10 mouse cellular contexts compared by ENCODE assay signal in genomic region chr7:101393015-101393414, GRCm38 (mm10). TPM values are rescaled to one million over a fixed set of nuclear protein-coding genes. Genes with fewer than 3 reads are reported as not detected.
DNase-seq lines count a peak whose midpoint lies in the region; ATAC-seq and TF ChIP-seq lines count a peak whose summit lies in the region.
"Had no signal": no experiment of that assay in that cellular context is flagged by ENCODE, and none has a peak within 500 bp of the region (broad histone marks: within the 10 kb centered on the region; RNA-seq: fewer than 3 reads in every experiment).

No protein-coding gene starts in this region.

- no peak for TF ChIP-seq POLR2A in heart, adult 2 months (IDR thresholded peaks at IDR 0.05; ENCODE audit: insufficient read depth, low read depth, low read length)
- no peak for TF ChIP-seq POLR2A in testis, adult 2 months (IDR thresholded peaks at IDR 0.05; ENCODE audit: control insufficient read depth, low read depth, low read length)

- peak overlapping the region; percentile 81 for H3K27ac ChIP-seq in heart, adult 2 months
- H3K27ac ChIP-seq in testis, adult 2 months (ENCODE audit: control insufficient read depth, insufficient read depth, low read depth, low read length), result peak overlapping the region; percentile 63
- H3K27ac ChIP-seq in intestine, embryonic 16.5 days (ENCODE audit: low read length), result peak overlapping the region; percentile 91
- peak overlapping the region; percentile 91 for H3K27ac ChIP-seq in stomach, postnatal 0 days (replicated peaks)

- H3K4me1 ChIP-seq in heart, adult 2 months (ENCODE audit: control insufficient read depth, insufficient read depth, low read length), result peaks cover 16% of the 10 kb centered on the region
- H3K4me1 ChIP-seq in testis, adult 2 months (ENCODE audit: control insufficient read depth, insufficient read depth, low read length), result peaks cover 4% of the 10 kb centered on the region; the same call in 1 of the 2 replicates
- peaks cover 22% of the 10 kb centered on the region for H3K4me1 ChIP-seq in intestine, embryonic 16.5 days (ENCODE audit: control insufficient read depth, insufficient read depth, low read length)
- H3K4me1 ChIP-seq in stomach, postnatal 0 days (replicated peaks; ENCODE audit: control insufficient read depth, insufficient read depth), result no peaks in the 10 kb centered on the region

- H3K9ac ChIP-seq in heart, adult 2 months (ENCODE audit: low read depth, low read length), result peak overlapping the region; percentile 31; the same call in 1 of the 2 replicates
- H3K9ac ChIP-seq in intestine, embryonic 16.5 days (ENCODE audit: low read depth, low read length), result 0 out of 2 replicates have a peak overlapping the region, but pooled peaks have one; percentile 12
- peak overlapping the region; percentile 18; the same call in 1 of the 2 replicates for H3K9ac ChIP-seq in stomach, postnatal 0 days (ENCODE audit: low read length)

- TF ChIP-seq CTCF in heart, adult 2 months (IDR thresholded peaks at IDR 0.05), result no peak
- TF ChIP-seq CTCF in testis, adult 2 months (IDR thresholded peaks at IDR 0.05; ENCODE audit: control insufficient read depth, insufficient read depth, insufficient replicate concordance, low read depth, low read length), result no peak
- TF ChIP-seq CTCF in stomach, postnatal 0 days (IDR thresholded peaks at IDR 0.05; ENCODE audit: low read depth), result no peak

- DNase-seq in heart, adult 2 months, result peak; percentile 40 to 43
- DNase-seq in heart, postnatal 25 days (ENCODE audit: low spot score), result no peak
- no peak for DNase-seq in testis, postnatal 10 days (ENCODE audit: low spot score)
- DNase-seq in stomach, postnatal 0 days (ENCODE audit: low spot score), result no peak
- DNase-seq in right cerebral cortex, postnatal 14 days, result no peak
- DNase-seq: cerebellum, adult 11 months had no signal

- H3K9me3 ChIP-seq in intestine, embryonic 16.5 days (ENCODE audit: control insufficient read depth, low read length), result no peaks in the 10 kb centered on the region
- H3K9me3 ChIP-seq in stomach, postnatal 0 days (ENCODE audit: control insufficient read depth, low read length), result no peaks in the 10 kb centered on the region

- H3K36me3 ChIP-seq in heart, adult 2 months (ENCODE audit: control insufficient read depth, insufficient read depth, low read length), result no peaks in the 10 kb centered on the region
- H3K36me3 ChIP-seq in testis, adult 2 months (ENCODE audit: control insufficient read depth, insufficient read depth, low read length), result no peaks in the 10 kb centered on the region
- H3K36me3 ChIP-seq in intestine, embryonic 16.5 days (ENCODE audit: control insufficient read depth, insufficient read depth, low read length), result peaks cover 26% of the 10 kb centered on the region
- H3K36me3 ChIP-seq in stomach, postnatal 0 days (ENCODE audit: control insufficient read depth, insufficient read depth, low read length), result peaks cover 18% of the 10 kb centered on the region

- WGBS in heart, adult 2 months, result 15% methylated on average over 4 of the region's 4 CpGs
- 39% methylated on average over 4 of the region's 4 CpGs for WGBS in intestine, embryonic 16.5 days
- 55% methylated on average over 4 of the region's 4 CpGs for WGBS in stomach, postnatal 0 days

- no peak overlapping the region; the same call in 1 of the 2 replicates for H3K4me2 ChIP-seq in intestine, embryonic 16.5 days (ENCODE audit: low read depth, low read length)
- no peak overlapping the region for H3K4me2 ChIP-seq in stomach, postnatal 0 days (replicated peaks; ENCODE audit: low read depth)

- TF ChIP-seq EP300 in heart, adult 2 months (IDR thresholded peaks at IDR 0.05; ENCODE audit: insufficient read depth, low read depth, low read length), result no peak
- no peak for TF ChIP-seq EP300 in stomach, postnatal 0 days (optimal IDR thresholded peaks at IDR 0.05)

- intact Hi-C loops in heart, adult 2 months (cut with DNase I), result no loop called here
- intact Hi-C loops in heart, postnatal 25 days (cut with DNase I), result no loop called here

- ATAC-seq in intestine, embryonic 16.5 days, result no peak
- ATAC-seq in stomach, postnatal 0 days (ENCODE audit: low FRiP score, low TSS enrichment), result no peak
- ATAC-seq in inflammation-experienced regulatory T-cells, adult 6 months, result no peak

- H3K79me2 ChIP-seq in heart, adult 2 months (replicated peaks; ENCODE audit: control insufficient read depth, insufficient read depth, low read length), result no peaks in the 10 kb centered on the region

- no peak overlapping the region for H3K4me3 ChIP-seq in heart, adult 2 months
- H3K4me3 ChIP-seq in testis, adult 2 months (ENCODE audit: control insufficient read depth, low read depth, low read length), result no peak overlapping the region
- H3K4me3 ChIP-seq in intestine, embryonic 16.5 days (ENCODE audit: low read length), result no peak overlapping the region
- no peak overlapping the region for H3K4me3 ChIP-seq in stomach, postnatal 0 days (ENCODE audit: low read depth, low read length)

- no peaks in the 10 kb centered on the region for H3K27me3 ChIP-seq in heart, adult 2 months (ENCODE audit: control insufficient read depth, insufficient read depth, low read length)
- no peaks in the 10 kb centered on the region for H3K27me3 ChIP-seq in testis, adult 2 months (ENCODE audit: control insufficient read depth, insufficient read depth, low read length)
- H3K27me3 ChIP-seq in intestine, embryonic 16.5 days (replicated peaks; ENCODE audit: control insufficient read depth, insufficient read depth, low read length), result no peaks in the 10 kb centered on the region
- H3K27me3 ChIP-seq in stomach, postnatal 0 days (ENCODE audit: control insufficient read depth, insufficient read depth, low read length), result no peaks in the 10 kb centered on the region

RNA-seq across cellular contexts. Expression of gene Gm45837, which starts 17.7 kb away (rescaled TPM):
- not detected for total RNA-seq in heart, adult 2 months (2021)
- not detected in 2 replicates for polyA plus RNA-seq in heart, adult 2 months (2012; rRNA removed)
- total RNA-seq in heart, postnatal 25 days (2021), result not detected
- not detected in 2 replicates for polyA plus RNA-seq in testis, adult 2 months (2012; rRNA removed)
- not detected in 2 replicates for polyA plus RNA-seq in intestine, embryonic 16.5 days (2015; fragmentation: Nextera tagmentation; extraction: Ambion mirVana)
- polyA plus RNA-seq in stomach, postnatal 0 days (2015; fragmentation: Nextera tagmentation; extraction: Ambion mirVana), result 0.24 TPM in 1 of 2 replicates, not detected in the other
- 10 to 100 TPM in 2 of 3 experiments, 1 to 10 TPM in 1; 6.7 to 39.0 (median 18.9) TPM for polyA plus RNA-seq in inflammation-experienced regulatory T-cells, adult 6 months (2017; shearing (Covaris generic))
- polyA plus RNA-seq: C2C12 had no signal

RNA-seq across cellular contexts. Expression of gene Pde2a, which starts 28.5 kb away (rescaled TPM):
- 10 to 100 TPM; 56.0 to 57.1 TPM for total RNA-seq in heart, adult 2 months (2021)
- 41.6 and 57.0 TPM in 2 replicates for polyA plus RNA-seq in heart, adult 2 months (2012; rRNA removed)
- total RNA-seq in heart, postnatal 25 days (2021), result 10 to 100 TPM; 63.6 to 65.9 TPM
- polyA plus RNA-seq in testis, adult 2 months (2012; rRNA removed), result 7.4 and 10.3 TPM in 2 replicates
- polyA plus RNA-seq in intestine, embryonic 16.5 days (2015; fragmentation: Nextera tagmentation; extraction: Ambion mirVana), result 23.0 and 23.5 TPM in 2 replicates
- polyA plus RNA-seq in stomach, postnatal 0 days (2015; fragmentation: Nextera tagmentation; extraction: Ambion mirVana), result 9.2 and 9.5 TPM in 2 replicates
- polyA plus RNA-seq in inflammation-experienced regulatory T-cells, adult 6 months (2017; shearing (Covaris generic)), result 10 to 100 TPM in 2 of 3 experiments, 1 to 10 TPM in 1; 6.1 to 36.2 (median 19.9) TPM

RNA-seq across cellular contexts. Expression of gene Arap1, which starts 45.1 kb away (rescaled TPM):
- total RNA-seq in heart, adult 2 months (2021), result 10 to 100 TPM; 30.1 to 32.6 TPM
- polyA plus RNA-seq in heart, adult 2 months (2012; rRNA removed), result 55.9 and 68.5 TPM in 2 replicates
- 10 to 100 TPM; 31.6 to 35.9 TPM for total RNA-seq in heart, postnatal 25 days (2021)
- polyA plus RNA-seq in testis, adult 2 months (2012; rRNA removed), result 4.9 and 7.9 TPM in 2 replicates
- 60.9 and 61.8 TPM in 2 replicates for polyA plus RNA-seq in intestine, embryonic 16.5 days (2015; fragmentation: Nextera tagmentation; extraction: Ambion mirVana)
- polyA plus RNA-seq in stomach, postnatal 0 days (2015; fragmentation: Nextera tagmentation; extraction: Ambion mirVana), result 37.2 and 44.7 TPM in 2 replicates
- polyA plus RNA-seq in inflammation-experienced regulatory T-cells, adult 6 months (2017; shearing (Covaris generic)), result 10 to 100 TPM; 29.0 to 58.0 (median 41.3) TPM

Comparison
In these comparisons a context has a peak if more than half of its experiments do, and no peak if none do; other contexts are left out.
1. DNase-seq: peak in heart, adult 2 months (2 of 2); none in heart, postnatal 25 days (single experiment), testis, postnatal 10 days (single experiment), stomach, postnatal 0 days (single experiment) and right cerebral cortex, postnatal 14 days (single experiment).
2. Peak in every context shown above with its lines, with median percentiles within 50 percentile points of each other: H3K27ac ChIP-seq and H3K9ac ChIP-seq.